Mouse (Mus musculus): ENCODE results near the gene Atp13a5. TPM values are rescaled to one million over a fixed set of nuclear protein-coding genes. Genes with fewer than 3 reads are reported as not detected.

The Atp13a5 gene
- total RNA-seq, 1 experiment, result not detected

- in situ Hi-C loops (cut with MboI; ENCODE audit: low sequenced_read_pairs in 2 of 2, unreplicated experiment in 2 of 2), result loop anchor here in 1 of 2 experiments (25.0 kb wide), 1 partner anchor 357 kb away; no protein-coding TSS in a partner anchor
- Histone ChIP-seq H3K4me1 (ENCODE audit: control insufficient read depth in 2 of 2, insufficient read depth in 2 of 2, low read length in 2 of 2, poor library complexity in 1 of 2) (0 out of 4 replicates have a peak, but pooled peaks cover 0 to 2% of the 10 kb centered on the region in 2 experiments), H3K27ac (ENCODE audit: insufficient read depth, low read depth, low read length, poor library complexity, severe bottlenecking) (no peak overlapping the region), H3K36me3 (ENCODE audit: control insufficient read depth, insufficient read depth, low read length, poor library complexity, severe bottlenecking) (no peaks in the 10 kb centered on the region), H3K9ac (ENCODE audit: insufficient read depth, low read depth, low read length, poor library complexity, severe bottlenecking) (no peak overlapping the region), H3K9me3 (ENCODE audit: control insufficient read depth, insufficient read depth, low read depth, low read length) (no peaks in the 10 kb centered on the region), H3K4me3 (ENCODE audit: insufficient read depth in 1 of 2, low read depth in 1 of 2, low read length in 2 of 2, poor library complexity in 1 of 2, severe bottlenecking in 1 of 2) (no peak overlapping the region)
- TF ChIP-seq ZC3H11A (IDR thresholded peaks at IDR 0.05; ENCODE audit: borderline replicate concordance, low read depth, low read length) (no peak), ZNF384 (IDR thresholded peaks at IDR 0.05; ENCODE audit: low read depth, low read length) (no peak), CHD2 (IDR thresholded peaks at IDR 0.05; ENCODE audit: low read depth, low read length) (no peak), HCFC1 (IDR thresholded peaks at IDR 0.05; ENCODE audit: borderline replicate concordance, insufficient read depth, low read length) (no peak), MAFK (IDR thresholded peaks at IDR 0.05; ENCODE audit: insufficient read depth, low read depth, low read length) (no peak)
- no peak for DNase-seq (ENCODE audit: low read depth, low spot score)
Observed at GRCm38 (mm10) chr16:29193981-29194380, 184.6 kb downstream of the Atp13a5 start.

- in situ Hi-C loops (cut with MboI; ENCODE audit: low sequenced_read_pairs in 2 of 2, unreplicated experiment in 2 of 2), result loop anchor here in 1 of 2 experiments (25.0 kb wide), 1 partner anchor 356 kb away; no protein-coding TSS in a partner anchor
- DNase-seq (ENCODE audit: low read depth, low spot score), result no peak
- Histone ChIP-seq H3K36me3 (ENCODE audit: control insufficient read depth, insufficient read depth, low read length, poor library complexity, severe bottlenecking) (no peaks in the 10 kb centered on the region), H3K9me3 (ENCODE audit: control insufficient read depth, insufficient read depth, low read depth, low read length) (no peaks in the 10 kb centered on the region), H3K27ac (ENCODE audit: insufficient read depth, low read depth, low read length, poor library complexity, severe bottlenecking) (no peak overlapping the region), H3K9ac (ENCODE audit: insufficient read depth, low read depth, low read length, poor library complexity, severe bottlenecking) (no peak overlapping the region), H3K4me1 (ENCODE audit: control insufficient read depth in 2 of 2, insufficient read depth in 2 of 2, low read length in 2 of 2, poor library complexity in 1 of 2) (no peaks in the 10 kb centered on the region), H3K4me3 (ENCODE audit: insufficient read depth in 1 of 2, low read depth in 1 of 2, low read length in 2 of 2, poor library complexity in 1 of 2, severe bottlenecking in 1 of 2) (no peak overlapping the region)
- no peak for TF ChIP-seq ZNF384 (IDR thresholded peaks at IDR 0.05; ENCODE audit: low read depth, low read length)
- no peak for TF ChIP-seq HCFC1 (IDR thresholded peaks at IDR 0.05; ENCODE audit: borderline replicate concordance, insufficient read depth, low read length)
- TF ChIP-seq ZC3H11A (IDR thresholded peaks at IDR 0.05; ENCODE audit: borderline replicate concordance, low read depth, low read length), result no peak
- no peak for TF ChIP-seq MAFK (IDR thresholded peaks at IDR 0.05; ENCODE audit: insufficient read depth, low read depth, low read length)
- no peak for TF ChIP-seq CHD2 (IDR thresholded peaks at IDR 0.05; ENCODE audit: low read depth, low read length)
Observed at GRCm38 (mm10) chr16:29192911-29193310, 185.6 kb downstream of the Atp13a5 start.

Other genes with a start within 250 kb of the Atp13a5 start
- gene Hrasls, start 169.0 kb downstream of the Atp13a5 start, total RNA-seq (2012; rRNA removed), result 0.27 TPM in 1 of 2 replicates, not detected in the other
- gene Atp13a4, start 166.1 kb upstream of the Atp13a5 start, total RNA-seq (2012; rRNA removed), result 0.95 and 1.1 TPM in 2 replicates
- 55.3 and 56.8 TPM in 2 replicates for gene Opa1, start 200.6 kb upstream of the Atp13a5 start, total RNA-seq (2012; rRNA removed)

All from ES-E14 (cell line).